Mouse (Mus musculus) liver, embryonic 12.5 days (tissue): ENCODE measurements around the gene Fkbp9. TPM values are rescaled to one million over a fixed set of nuclear protein-coding genes. Genes with fewer than 3 reads are reported as not detected.

ENCODE experiments used
- ATAC-seq: fragments of 200-750 bp; cut with Nextera tagmentation; 2 replicates; pipeline ENCODE4 v1.8.0; 2017; ENCODE audit warnings: moderate number of reproducible peaks, mild to moderate bottlenecking, moderate library complexity
- H3K27ac ChIP-seq: fragments of 300-500 bp; sonication (generic); 2 replicates; pipeline ENCODE4 v1.5.1; 2016; ENCODE audit warnings: mild to moderate bottlenecking
- H3K27me3 ChIP-seq: fragments of 300-500 bp; sonication (generic); replicated peaks from 2 replicates; pipeline ENCODE4 v1.6.1; 2016; ENCODE audit warnings: mild to moderate bottlenecking, moderate library complexity
- H3K36me3 ChIP-seq: fragments of 300-500 bp; sonication (generic); 2 replicates; pipeline ENCODE4 v1.6.1; 2016; ENCODE audit warnings: mild to moderate bottlenecking, moderate library complexity
- H3K4me1 ChIP-seq: fragments of 300-500 bp; sonication (generic); 2 replicates; pipeline ENCODE4 v1.6.1; 2016
- H3K4me2 ChIP-seq: fragments of 300-500 bp; sonication (generic); 2 replicates; pipeline ENCODE4 v1.6.1; 2016; ENCODE audit warnings: mild to moderate bottlenecking, moderate library complexity
- H3K4me3 ChIP-seq: fragments of 300-500 bp; sonication (generic); 2 replicates; pipeline ENCODE4 v1.5.1; 2016; ENCODE audit warnings: mild to moderate bottlenecking, moderate library complexity
- H3K9ac ChIP-seq: fragments of 300-500 bp; sonication (generic); 2 replicates; pipeline ENCODE4 v1.6.1; 2016; ENCODE audit warnings: mild to moderate bottlenecking, moderate library complexity
- H3K9me3 ChIP-seq: fragments of 300-500 bp; sonication (generic); replicated peaks from 2 replicates; pipeline ENCODE4 v1.6.1; 2016; ENCODE audit warnings: mild to moderate bottlenecking, moderate library complexity
- WGBS: fragments of 180-500 bp; shearing (Covaris S2); methylation state at CpG from one replicate; pipeline ENCODE4 v1.1.7; 2016; ENCODE audit not compliant: insufficient replicate concordance; 5-methylcytosine and 5-hydroxymethylcytosine counted together
- polyA plus RNA-seq: library from polyadenylated mRNA; unstranded; fragments of >200 nt; fragmentation: Nextera tagmentation; extraction: Ambion mirVana; gene quantifications from 2 replicates; pipeline ENCODE4 v1.2.1, GENCODE M21; 2016

Gene Fkbp9
- polyA plus RNA-seq = 34.3 and 35.0 TPM in 2 replicates

- H3K27me3 ChIP-seq = peaks cover 2% of the 10 kb centered on the region; the same call in 1 of the 2 replicates
- H3K4me2 ChIP-seq = peak within 1 kb of the TSS; percentile 95
- peak within 1 kb of the TSS; percentile 65 for H3K27ac ChIP-seq
- ATAC-seq = peak; percentile 88
- H3K4me1 ChIP-seq = peaks cover 22% of the 10 kb centered on the region
- H3K36me3 ChIP-seq = peaks cover 14% of the 10 kb centered on the region; the same call in 1 of the 2 replicates
- WGBS = 1% methylated on average over 42 of the region's 58 CpGs
- peak within 1 kb of the TSS; percentile 69 for H3K4me3 ChIP-seq
- peak within 1 kb of the TSS; percentile 77 for H3K9ac ChIP-seq
- no peaks in the 10 kb centered on the region for H3K9me3 ChIP-seq
Observed at GRCm38 (mm10) chr6:56831697-56832406, at the start of gene Fkbp9. Gene Fkbp9, plus strand, starts transcription at chr6:56832059.

- ATAC-seq = no peak
- Histone ChIP-seq H3K9me3 (no peaks in the 10 kb centered on the region), H3K4me2 (peak overlapping the region; percentile 15), H3K4me3 (no peak overlapping the region), H3K4me1 (peaks cover 42% of the 10 kb centered on the region), H3K36me3 (peaks cover 85% of the 10 kb centered on the region), H3K9ac (no peak overlapping the region), H3K27ac (peak overlapping the region; percentile 23), H3K27me3 (no peaks in the 10 kb centered on the region)
- WGBS = 58% methylated on average over 4 of the region's 4 CpGs
Observed at GRCm38 (mm10) chr6:56783561-56784272, 48.1 kb upstream of the Fkbp9 start.

- no peak overlapping the region for H3K27ac ChIP-seq
- H3K36me3 ChIP-seq = peaks cover 79% of the 10 kb centered on the region
- H3K27me3 ChIP-seq = no peaks in the 10 kb centered on the region
- no peak overlapping the region for H3K4me2 ChIP-seq
- no peaks in the 10 kb centered on the region for H3K9me3 ChIP-seq
- H3K9ac ChIP-seq = no peak overlapping the region
- 61% methylated on average over 5 of the region's 5 CpGs for WGBS
- peaks cover 54% of the 10 kb centered on the region for H3K4me1 ChIP-seq
- no peak for ATAC-seq
- no peak overlapping the region for H3K4me3 ChIP-seq
Observed at GRCm38 (mm10) chr6:56785068-56785467, 46.8 kb upstream of the Fkbp9 start.

GRCm38 (mm10) chr6:56787668-56788067 is 44.2 kb upstream of the Fkbp9 start:
- H3K9ac ChIP-seq = no peak overlapping the region
- no peak overlapping the region for H3K4me2 ChIP-seq
- H3K36me3 ChIP-seq = peaks cover 56% of the 10 kb centered on the region
- peaks cover 62% of the 10 kb centered on the region for H3K4me1 ChIP-seq
- H3K4me3 ChIP-seq = no peak overlapping the region
- no peak overlapping the region for H3K27ac ChIP-seq
- H3K27me3 ChIP-seq = no peaks in the 10 kb centered on the region
- H3K9me3 ChIP-seq = no peaks in the 10 kb centered on the region
- ATAC-seq = no peak
- 61% methylated on average over 2 of the region's 2 CpGs for WGBS

- Histone ChIP-seq H3K4me2 (peak overlapping the region; percentile 13; the same call in 1 of the 2 replicates), H3K4me1 (peaks cover 60% of the 10 kb centered on the region)
- 25% methylated on average over 3 of the region's 3 CpGs for WGBS
Observed at GRCm38 (mm10) chr6:56789336-56789735, 42.5 kb upstream of the Fkbp9 start.

GRCm38 (mm10) chr6:56794834-56795233 is 37.0 kb upstream of the Fkbp9 start:
- no peak for ATAC-seq
- Histone ChIP-seq H3K4me1 (peaks cover 47% of the 10 kb centered on the region), H3K4me2 (peak overlapping the region; percentile 80), H3K36me3 (peaks cover 5% of the 10 kb centered on the region; the same call in 1 of the 2 replicates), H3K27me3 (no peaks in the 10 kb centered on the region), H3K4me3 (peak overlapping the region; percentile 92), H3K9me3 (no peaks in the 10 kb centered on the region), H3K27ac (0 out of 2 replicates have a peak overlapping the region, but pooled peaks have one; percentile 100), H3K9ac (0 out of 2 replicates have a peak overlapping the region, but pooled peaks have one; percentile 0)
- whole genome bisulfite sequencing = 80% methylated on average over 5 of the region's 5 CpGs

More at GRCm38 (mm10) chr6:56789336-56789735, 42.5 kb upstream of the Fkbp9 start:
- no peaks in the 10 kb centered on the region for H3K27me3 ChIP-seq
- H3K9ac ChIP-seq = no peak overlapping the region
- H3K36me3 ChIP-seq = peaks cover 45% of the 10 kb centered on the region
- no peak overlapping the region for H3K4me3 ChIP-seq
- H3K9me3 ChIP-seq = no peaks in the 10 kb centered on the region
- ATAC-seq = peak; percentile 66; the same call in 1 of the 2 replicates
- peak overlapping the region; percentile 33; the same call in 1 of the 2 replicates for H3K27ac ChIP-seq

- Histone ChIP-seq H3K9ac (peak overlapping the region; percentile 97), H3K4me2 (peak overlapping the region; percentile 80), H3K36me3 (peaks cover 5% of the 10 kb centered on the region; the same call in 1 of the 2 replicates), H3K27me3 (no peaks in the 10 kb centered on the region), H3K27ac (peak overlapping the region; percentile 100), H3K9me3 (no peaks in the 10 kb centered on the region), H3K4me3 (peak overlapping the region; percentile 92), H3K4me1 (peaks cover 37% of the 10 kb centered on the region)
- ATAC-seq = no peak
- 3% methylated on average over 8 of the region's 8 CpGs for WGBS
Observed at GRCm38 (mm10) chr6:56796232-56796631, 35.6 kb upstream of the Fkbp9 start.

- no peaks in the 10 kb centered on the region for H3K9me3 ChIP-seq
- H3K9ac ChIP-seq = peak overlapping the region; percentile 97
- WGBS = under 1% methylated on average over 16 of the region's 16 CpGs
- peaks cover 5% of the 10 kb centered on the region; the same call in 1 of the 2 replicates for H3K36me3 ChIP-seq
- peak; percentile 55 for ATAC-seq
- H3K27me3 ChIP-seq = no peaks in the 10 kb centered on the region
- peak overlapping the region; percentile 92 for H3K4me3 ChIP-seq
- H3K4me1 ChIP-seq = peaks cover 37% of the 10 kb centered on the region
- peak overlapping the region; percentile 100 for H3K27ac ChIP-seq
- H3K4me2 ChIP-seq = peak overlapping the region; percentile 80
Observed at GRCm38 (mm10) chr6:56796668-56797141, 35.2 kb upstream of the Fkbp9 start.

GRCm38 (mm10) chr6:56797311-56798151 is 34.3 kb upstream of the Fkbp9 start, which contains the start of gene Kbtbd2:
Gene Kbtbd2, minus strand, starts transcription at chr6:56797813.
- Histone ChIP-seq H3K36me3 (0 out of 2 replicates have a peak, but pooled peaks cover 5% of the 10 kb centered on the region), H3K9me3 (no peaks in the 10 kb centered on the region), H3K27ac (peak within 1 kb of the TSS; percentile 100), H3K4me3 (peak within 1 kb of the TSS; percentile 92), H3K9ac (peak within 1 kb of the TSS; percentile 97), H3K4me2 (peak within 1 kb of the TSS; percentile 80), H3K4me1 (peaks cover 37% of the 10 kb centered on the region), H3K27me3 (no peaks in the 10 kb centered on the region)
- ATAC-seq = peak; percentile 93
- under 1% methylated on average over 94 of the region's 98 CpGs for WGBS

- H3K4me2 ChIP-seq = peak overlapping the region; percentile 80
- 8% methylated on average over 8 of the region's 8 CpGs for WGBS
- ATAC-seq = no peak
- peak overlapping the region; percentile 92 for H3K4me3 ChIP-seq
- H3K36me3 ChIP-seq = 0 out of 2 replicates have a peak, but pooled peaks cover 2% of the 10 kb centered on the region
- H3K9me3 ChIP-seq = no peaks in the 10 kb centered on the region
- H3K4me1 ChIP-seq = peaks cover 33% of the 10 kb centered on the region
- H3K9ac ChIP-seq = peak overlapping the region; percentile 97
- no peaks in the 10 kb centered on the region for H3K27me3 ChIP-seq
- peak overlapping the region; percentile 100 for H3K27ac ChIP-seq
Observed at GRCm38 (mm10) chr6:56798152-56798465, 33.8 kb upstream of the Fkbp9 start.

- Histone ChIP-seq H3K4me3 (no peak overlapping the region), H3K27ac (no peak overlapping the region), H3K27me3 (peaks cover 19% of the 10 kb centered on the region), H3K9me3 (no peaks in the 10 kb centered on the region), H3K4me1 (no peaks in the 10 kb centered on the region), H3K9ac (no peak overlapping the region), H3K36me3 (no peaks in the 10 kb centered on the region), H3K4me2 (no peak overlapping the region)
- ATAC-seq = no peak
- 83% methylated on average over 4 of the region's 4 CpGs for WGBS
Observed at GRCm38 (mm10) chr6:56805026-56805425, 26.8 kb upstream of the Fkbp9 start.
